Mouse (Mus musculus) spleen, postnatal 10 days (tissue): ENCODE measurements around the gene Med4.
"Not testable (repeated sequence)": the region's sequence is repeated elsewhere in the genome, so short reads cannot be mapped to it uniquely, and the experiment has no call there.

Experiments used
- DNase-seq, 2 experiments: peaks; one replicate each; pipeline ENCODE4 v3.0.0; 2021 to 2022; ENCODE audit warnings: low spot score in 2 of 2

Gene Med4

DNA sequence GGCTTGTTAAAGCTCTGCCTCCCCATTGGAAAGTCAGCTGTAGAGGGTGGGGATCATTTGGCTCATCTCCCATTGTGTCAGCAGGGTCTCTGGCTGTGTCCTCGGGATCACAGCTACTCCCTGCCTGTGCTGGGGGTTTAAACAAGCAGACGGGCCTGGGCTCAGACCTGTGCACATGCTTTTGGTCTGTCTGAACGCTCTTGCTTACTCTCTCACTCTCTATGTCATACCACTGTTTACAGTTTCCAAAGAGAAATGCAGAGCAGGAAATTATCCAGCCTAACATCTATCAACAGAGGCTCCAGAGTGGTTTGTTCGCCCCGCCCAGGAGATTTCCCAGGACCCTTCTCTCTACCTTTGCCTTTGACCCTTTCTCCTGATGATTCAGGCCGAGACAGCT lies 8.1 kb upstream of the Med4 start:
- no peak for DNase-seq

GRCm38 (mm10) chr14:73502591-73503184 lies 7.1 kb upstream of the Med4 start:
- DNase-seq = no peak

DNA sequence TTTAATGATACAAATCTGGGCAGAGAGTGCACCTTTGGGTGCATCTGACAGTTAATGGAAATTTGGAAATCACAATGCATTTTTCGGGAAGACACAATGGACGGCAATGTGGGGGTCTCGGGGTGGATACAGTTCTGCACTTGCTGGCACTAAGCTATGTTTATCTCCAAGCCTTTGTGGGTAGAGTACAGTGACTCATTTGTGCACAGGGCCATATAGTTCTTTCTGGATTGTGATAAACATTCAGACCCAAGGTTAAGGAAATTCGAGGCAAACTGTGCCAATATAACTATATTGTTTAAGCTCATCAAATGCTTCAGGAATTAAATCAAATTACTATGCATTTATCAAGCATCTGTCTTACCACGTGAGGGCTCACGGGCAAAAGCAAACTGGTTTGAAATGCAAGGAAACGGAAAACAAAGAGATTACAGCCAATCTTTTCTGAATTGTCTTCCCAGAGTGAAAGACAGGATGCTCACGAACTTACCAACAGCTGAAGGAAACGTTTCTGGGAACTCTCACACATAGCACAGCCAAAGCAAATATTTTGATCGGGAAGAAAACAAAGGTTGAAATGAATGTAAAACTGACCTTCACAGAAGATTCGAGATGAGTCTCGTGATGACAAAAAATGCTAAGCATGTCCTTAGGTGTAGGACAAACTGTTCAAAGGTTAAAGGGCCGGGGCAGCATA lies 6.4 kb upstream of the Med4 start:
- no peak for DNase-seq

DNA sequence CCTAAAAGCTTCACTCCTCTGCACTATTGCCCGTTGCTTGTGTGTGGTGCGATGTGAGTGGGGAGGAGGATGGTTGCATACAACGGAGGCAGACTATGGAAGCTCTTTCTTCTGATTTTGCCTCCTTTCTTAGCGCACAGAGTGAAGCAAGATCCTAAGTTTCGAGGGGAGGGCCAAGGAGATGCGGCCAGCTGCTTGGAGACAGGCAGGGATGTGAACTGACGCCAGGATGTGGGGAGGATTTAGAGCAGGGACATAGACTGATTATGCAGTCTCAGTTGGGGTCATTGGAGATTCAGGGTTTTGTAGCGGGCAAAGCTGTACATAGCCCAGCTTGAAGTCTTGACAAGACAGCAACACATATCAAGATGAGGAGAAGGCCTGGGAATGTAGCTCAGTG lies 3.5 kb upstream of the Med4 start:
- DNase-seq = no peak

GRCm38 (mm10) chr14:73507200-73507599 lies 2.6 kb upstream of the Med4 start:
- no peak for DNase-seq

GRCm38 (mm10) chr14:73507702-73508376 lies 2.0 kb upstream of the Med4 start:
- no peak for DNase-seq

DNA sequence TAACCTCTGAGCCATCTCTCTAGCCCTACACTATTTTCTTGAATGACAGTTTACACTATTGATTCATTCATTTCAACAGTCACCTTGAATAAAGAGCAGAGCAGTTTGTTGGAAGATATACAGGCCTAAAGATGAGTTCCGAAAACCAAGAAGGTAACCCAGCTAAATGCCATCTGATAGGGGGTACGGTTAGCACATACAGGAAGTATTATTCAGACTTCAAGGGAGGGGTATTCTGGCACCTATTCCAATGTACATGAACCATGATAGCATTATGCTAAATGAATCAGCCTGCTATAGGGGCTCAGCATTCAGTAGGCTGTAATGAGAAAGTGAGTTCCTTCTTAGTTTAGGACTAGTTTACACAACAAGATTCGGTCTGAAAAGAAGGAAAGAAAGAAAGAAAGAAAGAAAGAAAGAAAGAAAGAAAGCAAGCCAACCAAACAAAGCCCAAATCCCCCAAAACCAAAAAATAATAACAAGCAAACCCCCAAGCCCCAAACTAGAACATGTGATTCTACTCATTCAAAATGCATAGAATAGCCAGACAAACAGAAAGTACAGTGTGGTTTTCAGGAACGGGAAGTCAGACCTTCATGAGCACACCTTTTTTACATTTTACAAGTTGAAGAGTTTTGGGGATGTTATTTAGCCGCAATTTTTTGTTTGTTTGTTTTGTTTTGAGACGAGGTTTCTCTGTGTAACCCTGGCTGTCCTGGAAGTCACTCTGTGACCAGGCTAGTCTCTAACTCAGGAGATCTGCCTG lies 1.0 kb upstream of the Med4 start:
- no peak for DNase-seq

GRCm38 (mm10) chr14:73524136-73524535 lies 14.3 kb downstream of the Med4 start:
- DNase-seq = no peak

DNA sequence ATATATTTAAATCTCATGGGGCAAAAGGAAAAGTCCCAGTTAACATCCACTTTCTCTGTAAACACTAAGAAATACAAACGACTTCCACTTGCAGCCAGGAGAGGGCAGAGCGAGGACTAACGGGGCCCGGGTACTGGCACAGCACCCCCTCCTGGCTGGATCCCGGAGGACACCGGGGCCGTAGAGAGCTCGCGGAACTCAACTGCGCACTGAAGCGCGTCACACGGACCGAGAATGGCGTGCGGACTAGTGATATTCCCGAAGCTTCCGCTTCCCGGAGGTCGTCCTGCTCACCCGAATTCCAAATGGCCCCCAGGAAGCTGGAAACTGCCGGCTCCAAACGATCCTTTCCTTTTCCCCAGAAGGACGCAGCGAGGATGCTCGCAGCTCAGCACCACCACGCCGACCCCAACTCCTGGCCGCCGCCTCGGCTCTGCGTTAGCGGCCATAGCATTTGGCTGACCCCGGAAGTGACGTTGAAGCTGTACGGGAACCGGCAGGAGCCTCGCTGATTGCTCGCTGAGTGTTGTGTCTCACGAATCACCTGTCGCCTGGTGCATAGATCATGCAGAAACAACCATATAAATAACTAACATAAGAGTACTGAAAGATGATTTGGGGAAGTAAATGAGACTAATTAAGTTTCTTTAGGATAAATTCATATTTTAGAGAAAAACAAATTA lies 15.1 kb downstream of the Med4 start, which contains the start of gene Sucla2:
Sucla2 (plus strand) TSS at position 554 of the 683 bp plus-strand sequence.
- peak; percentile 91 to 95 for DNase-seq

GRCm38 (mm10) chr14:73528661-73529060 lies 18.8 kb downstream of the Med4 start:
- not testable (repeated sequence) for DNase-seq

GRCm38 (mm10) chr14:73533755-73534465 lies 24.1 kb downstream of the Med4 start:
- no peak for DNase-seq

DNA sequence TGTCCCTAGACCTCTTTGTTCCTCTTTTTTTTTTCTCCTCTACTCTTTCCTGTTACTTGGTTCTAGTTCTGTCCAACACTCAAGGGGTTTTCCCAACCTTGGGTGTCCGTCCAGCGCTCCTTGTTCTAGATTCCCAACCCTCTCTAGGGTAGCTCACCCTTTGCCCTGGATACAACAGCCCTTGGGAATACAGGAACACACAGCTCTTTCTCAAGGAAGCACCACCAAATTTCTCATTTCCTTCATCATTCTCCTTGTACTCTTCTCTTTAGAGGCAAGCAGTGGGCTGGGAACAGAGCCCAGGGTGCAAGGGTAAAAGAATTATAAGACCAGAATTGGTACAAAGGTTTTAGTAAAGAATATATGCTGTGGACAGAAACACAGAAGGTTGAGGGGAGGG lies 25.8 kb downstream of the Med4 start:
- DNase-seq = no peak

DNA sequence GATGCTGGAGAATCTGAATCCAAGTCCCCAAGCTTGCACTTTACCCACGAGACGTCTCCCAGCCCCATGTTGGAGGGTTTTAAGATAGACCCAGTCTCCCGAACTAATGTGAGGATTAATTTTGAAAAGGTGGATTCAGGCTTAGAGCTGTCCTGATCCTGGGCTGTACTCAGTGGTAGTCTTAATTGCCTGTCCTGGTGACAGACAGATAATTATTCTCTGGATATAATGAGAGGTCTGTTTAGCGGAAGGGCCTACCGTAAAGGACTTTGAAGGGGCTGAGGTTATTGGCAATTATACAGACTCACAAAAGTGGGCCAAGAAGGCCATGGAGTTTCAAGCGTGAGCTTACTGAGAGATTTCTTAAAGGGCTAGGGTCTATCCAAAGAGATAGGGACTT lies 34.0 kb downstream of the Med4 start:
- DNase-seq = no peak

DNA sequence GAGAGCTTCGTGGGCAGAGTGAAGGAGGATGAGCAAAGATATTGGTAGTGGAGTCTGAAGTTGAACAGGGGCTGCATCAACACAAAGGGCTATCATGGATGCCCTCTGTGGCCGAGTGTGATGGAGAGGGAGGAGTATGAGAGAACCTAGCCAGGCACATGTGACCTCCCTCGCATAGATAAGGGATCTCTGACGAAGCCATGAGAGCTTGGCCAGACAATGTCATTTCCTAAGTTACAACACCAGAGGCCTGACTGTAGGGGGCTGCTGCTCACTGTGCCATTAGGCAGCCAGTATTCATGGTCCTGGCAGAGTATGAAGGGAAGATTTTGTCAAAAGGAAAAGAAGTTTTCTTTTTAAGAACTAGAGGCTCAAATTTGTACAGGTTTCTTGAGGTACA lies 37.2 kb downstream of the Med4 start:
- no peak for DNase-seq

- no peak for DNase-seq
These were observed 38.2 kb downstream of the Med4 start, which contains the start of gene Nudt15 for GRCm38 (mm10) chr14:73548051-73548450. Gene Nudt15, minus strand, starts transcription at chr14:73548242.

DNA sequence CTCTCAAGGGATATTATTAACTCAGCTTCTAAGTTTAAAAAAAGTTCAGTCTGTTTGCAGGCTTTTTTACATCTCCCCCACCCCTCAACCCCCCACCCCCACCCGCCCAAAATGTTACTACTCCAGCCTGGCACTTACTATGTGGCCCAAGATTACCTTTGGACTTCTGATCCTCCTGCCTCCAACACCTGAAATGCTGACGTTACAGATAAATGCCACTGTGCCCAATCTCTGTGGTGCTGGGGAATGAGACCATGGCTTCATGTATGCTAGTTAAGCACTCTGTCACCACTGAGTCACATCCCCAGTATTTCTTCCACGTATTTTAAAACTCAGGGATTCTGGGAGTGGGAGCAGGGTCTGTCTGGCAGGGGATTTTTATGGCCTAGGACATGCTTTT lies 40.5 kb downstream of the Med4 start:
- no peak for DNase-seq

GRCm38 (mm10) chr14:73550732-73551131 lies 40.9 kb downstream of the Med4 start:
- no peak for DNase-seq

DNA sequence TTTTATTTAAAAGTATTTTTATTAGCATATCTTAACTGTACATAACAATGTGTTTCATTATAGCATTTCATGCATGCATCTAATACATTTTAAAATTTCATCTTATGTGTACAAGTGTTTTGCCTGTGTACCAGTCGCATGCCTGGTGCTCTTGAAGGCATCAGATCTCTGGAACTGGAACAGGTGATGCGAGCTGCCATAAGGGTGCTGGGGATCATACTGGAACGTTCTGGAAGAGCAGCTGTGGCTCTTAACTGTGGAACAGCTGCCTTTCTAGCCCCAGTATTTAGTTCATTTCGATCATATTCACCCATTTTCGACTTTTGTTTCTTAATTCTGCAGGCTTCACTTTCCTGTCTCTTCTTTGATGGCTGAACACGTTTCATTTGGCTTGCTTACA lies 41.3 kb downstream of the Med4 start:
- no peak for DNase-seq

- peak; percentile 94 to 98 for DNase-seq
These were observed 42.7 kb downstream of the Med4 start for GRCm38 (mm10) chr14:73552341-73553121.

- DNase-seq = no peak
These were observed 43.4 kb downstream of the Med4 start for GRCm38 (mm10) chr14:73553122-73553696.
